Comparison of ENCODE assay signal across 9 mouse cellular contexts in the genomic region with DNA sequence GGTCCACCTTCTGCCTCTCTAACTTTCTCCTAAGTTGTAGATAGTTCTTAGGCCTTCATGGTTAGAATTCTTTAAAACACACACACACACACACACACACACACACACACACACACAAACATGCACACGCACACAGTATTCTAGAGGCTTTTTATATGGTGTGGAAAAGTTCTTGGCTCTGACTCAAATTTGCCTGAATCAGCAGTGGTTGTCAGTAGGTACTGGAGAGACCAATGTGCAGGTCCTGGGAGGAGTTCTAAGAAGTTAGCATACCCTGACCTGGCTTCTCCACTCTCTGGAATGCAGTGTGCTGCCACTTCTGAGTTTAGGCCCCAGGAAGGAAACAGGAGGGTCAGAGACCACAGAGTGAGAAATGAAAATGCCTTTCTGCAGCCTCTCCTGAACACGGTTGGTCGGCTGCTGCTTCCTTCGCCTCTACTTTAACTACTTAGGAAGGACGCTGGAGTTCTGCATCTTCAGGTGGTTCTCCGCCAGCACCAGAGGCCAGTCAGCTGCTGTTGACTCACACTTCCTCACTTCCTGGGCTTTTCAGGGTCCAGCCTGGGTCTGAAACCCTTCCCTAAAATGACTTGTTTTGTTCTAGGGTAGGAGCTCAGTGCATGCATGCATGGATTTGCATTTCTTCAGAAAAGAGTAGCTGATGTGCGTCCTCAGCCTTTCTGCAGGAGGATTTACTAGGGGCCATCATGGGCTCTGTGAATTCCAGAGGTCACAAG. TPM values are rescaled to one million over a fixed set of nuclear protein-coding genes. Genes with fewer than 3 reads are reported as not detected.
A peak's percentile ranks its signal among the peaks of the same experiment; 100 is the strongest.
DNase-seq lines count a peak whose midpoint lies in the region; ATAC-seq and TF ChIP-seq lines count a peak whose summit lies in the region.
"Had no signal": no experiment of that assay in that cellular context is flagged by ENCODE, and none has a peak within 500 bp of the region (broad histone marks: within the 10 kb centered on the region; RNA-seq: fewer than 3 reads in every experiment).

No protein-coding gene starts in this region.

- H3K27ac ChIP-seq in heart, embryonic 16.5 days (ENCODE audit: low read length) = peak overlapping the region; percentile 33; the same call in 1 of the 2 replicates
- no peak overlapping the region for H3K27ac ChIP-seq in heart, embryonic 10.5 days
- H3K27ac ChIP-seq in spleen, adult 2 months (ENCODE audit: insufficient read depth, low read length) = no peak overlapping the region
- H3K27ac ChIP-seq in limb, embryonic 15.5 days = peak overlapping the region; percentile 14; the same call in 1 of the 2 replicates
- no peak overlapping the region; the same call in 1 of the 2 replicates for H3K27ac ChIP-seq in stomach, embryonic 15.5 days

- peak; percentile 40; the same call in 1 of the 2 replicates for ATAC-seq in heart, embryonic 16.5 days (replicated peaks; ENCODE audit: extremely low read depth, insufficient read depth, low FRiP score)
- ATAC-seq in limb, embryonic 15.5 days (ENCODE audit: insufficient number of reproducible peaks, low FRiP score, low TSS enrichment, low read depth) = no peak
- ATAC-seq in stomach, embryonic 15.5 days (ENCODE audit: insufficient read depth, low FRiP score, low read depth) = no peak
- ATAC-seq: intestine, postnatal 0 days had no signal

- TF ChIP-seq POLR2A in spleen, adult 2 months (IDR thresholded peaks at IDR 0.05; ENCODE audit: low read depth, low read length) = no peak

- no peak overlapping the region for H3K4me3 ChIP-seq in heart, embryonic 16.5 days (ENCODE audit: low read length)
- no peak overlapping the region for H3K4me3 ChIP-seq in heart, embryonic 10.5 days
- H3K4me3 ChIP-seq in spleen, adult 2 months (ENCODE audit: extremely low read depth, insufficient read depth, insufficient read length) = peak overlapping the region; percentile 26
- H3K4me3 ChIP-seq in limb, embryonic 15.5 days = no peak overlapping the region
- no peak overlapping the region for H3K4me3 ChIP-seq in stomach, embryonic 15.5 days (replicated peaks)

- no peak for TF ChIP-seq CTCF in spleen, adult 2 months (IDR thresholded peaks at IDR 0.05; ENCODE audit: extremely low read depth, insufficient read depth, insufficient read length, insufficient replicate concordance)

- no peaks in the 10 kb centered on the region for H3K27me3 ChIP-seq in heart, embryonic 16.5 days (ENCODE audit: control insufficient read depth, insufficient read depth, low read length)
- H3K27me3 ChIP-seq in heart, embryonic 10.5 days (ENCODE audit: insufficient read depth, poor library complexity, severe bottlenecking) = no peaks in the 10 kb centered on the region
- H3K27me3 ChIP-seq in spleen, adult 2 months (ENCODE audit: control insufficient read depth, insufficient read depth, low read length) = no peaks in the 10 kb centered on the region
- H3K27me3 ChIP-seq in limb, embryonic 15.5 days = no peaks in the 10 kb centered on the region
- no peaks in the 10 kb centered on the region for H3K27me3 ChIP-seq in stomach, embryonic 15.5 days (replicated peaks)

- H3K4me1 ChIP-seq in heart, embryonic 16.5 days (ENCODE audit: control insufficient read depth, insufficient read depth, low read length) = peaks cover 17% of the 10 kb centered on the region
- peaks cover 17% of the 10 kb centered on the region; the same call in 1 of the 2 replicates for H3K4me1 ChIP-seq in heart, embryonic 10.5 days
- peaks cover 7% of the 10 kb centered on the region; the same call in 1 of the 2 replicates for H3K4me1 ChIP-seq in spleen, adult 2 months (ENCODE audit: control insufficient read depth, insufficient read depth, insufficient read length)
- peaks cover 13% of the 10 kb centered on the region for H3K4me1 ChIP-seq in limb, embryonic 15.5 days
- peaks cover 10% of the 10 kb centered on the region; the same call in 1 of the 2 replicates for H3K4me1 ChIP-seq in stomach, embryonic 15.5 days

- no peak for DNase-seq in heart, embryonic 10.5 days (ENCODE audit: low spot score)
- DNase-seq in spleen, adult 2 months (ENCODE audit: low read depth in 1 of 2, low spot score in 2 of 2) = no peak
- DNase-seq in spleen, postnatal 10 days (ENCODE audit: low spot score in 2 of 2) = no peak
- DNase-seq in spleen, postnatal 4 days (ENCODE audit: low spot score in 2 of 2) = no peak
- no peak for DNase-seq in urinary bladder, postnatal 10 days (ENCODE audit: low spot score)

- H3K4me2 ChIP-seq in heart, embryonic 16.5 days (ENCODE audit: low read depth, low read length) = peak overlapping the region; percentile 19
- no peak overlapping the region for H3K4me2 ChIP-seq in limb, embryonic 15.5 days
- peak overlapping the region; percentile 16 for H3K4me2 ChIP-seq in stomach, embryonic 15.5 days

- WGBS in heart, embryonic 16.5 days = 42% methylated on average over 7 of the region's 7 CpGs
- WGBS in heart, embryonic 10.5 days = 75% methylated on average over 7 of the region's 7 CpGs
- 25% methylated on average over 7 of the region's 7 CpGs for WGBS in spleen, adult 2 months
- 37% methylated on average over 7 of the region's 7 CpGs for WGBS in limb, embryonic 15.5 days
- WGBS in stomach, embryonic 15.5 days = 63% methylated on average over 7 of the region's 7 CpGs

- no peaks in the 10 kb centered on the region for H3K9me3 ChIP-seq in heart, embryonic 16.5 days (replicated peaks; ENCODE audit: control insufficient read depth, low read length)
- H3K9me3 ChIP-seq in heart, embryonic 10.5 days = no peaks in the 10 kb centered on the region
- H3K9me3 ChIP-seq in limb, embryonic 15.5 days = no peaks in the 10 kb centered on the region
- no peaks in the 10 kb centered on the region for H3K9me3 ChIP-seq in stomach, embryonic 15.5 days

- 0 out of 2 replicates have a peak overlapping the region, but pooled peaks have one; percentile 41 for H3K9ac ChIP-seq in heart, embryonic 16.5 days (ENCODE audit: low read length)
- H3K9ac ChIP-seq in limb, embryonic 15.5 days = no peak overlapping the region
- no peak overlapping the region for H3K9ac ChIP-seq in stomach, embryonic 15.5 days

- no peaks in the 10 kb centered on the region for H3K36me3 ChIP-seq in heart, embryonic 16.5 days (ENCODE audit: control insufficient read depth, insufficient read depth)
- H3K36me3 ChIP-seq in heart, embryonic 10.5 days = no peaks in the 10 kb centered on the region
- H3K36me3 ChIP-seq in spleen, adult 2 months (ENCODE audit: control insufficient read depth, insufficient read depth, low read length) = no peaks in the 10 kb centered on the region
- no peaks in the 10 kb centered on the region for H3K36me3 ChIP-seq in limb, embryonic 15.5 days
- H3K36me3 ChIP-seq in stomach, embryonic 15.5 days = no peaks in the 10 kb centered on the region

RNA-seq across cellular contexts. Expression of gene Arl11, which starts 0.7 kb away (rescaled TPM):
- polyA plus RNA-seq in heart, embryonic 16.5 days (2015; fragmentation: Nextera tagmentation; extraction: Ambion mirVana) = 0.61 and 1.3 TPM in 2 replicates
- polyA plus RNA-seq in heart, embryonic 10.5 days (2016; fragmentation: Nextera tagmentation; extraction: Ambion mirVana) = 0.12 and 0.29 TPM in 2 replicates
- 3.0 and 3.8 TPM in 2 replicates for polyA plus RNA-seq in spleen, adult 2 months (2012; rRNA removed)
- polyA plus RNA-seq in limb, embryonic 15.5 days (2015; fragmentation: Nextera tagmentation; extraction: Ambion mirVana) = 0.87 and 1.7 TPM in 2 replicates
- 1.0 and 1.2 TPM in 2 replicates for polyA plus RNA-seq in stomach, embryonic 15.5 days (2015; fragmentation: Nextera tagmentation; extraction: Ambion mirVana)

RNA-seq across cellular contexts. Expression of gene Ebpl, which starts 50.0 kb away (rescaled TPM):
- polyA plus RNA-seq in heart, embryonic 16.5 days (2015; fragmentation: Nextera tagmentation; extraction: Ambion mirVana) = 4.0 and 4.2 TPM in 2 replicates
- 6.8 and 8.8 TPM in 2 replicates for polyA plus RNA-seq in heart, embryonic 10.5 days (2016; fragmentation: Nextera tagmentation; extraction: Ambion mirVana)
- polyA plus RNA-seq in spleen, adult 2 months (2012; rRNA removed) = 0.83 and 1.1 TPM in 2 replicates
- 10.4 and 13.4 TPM in 2 replicates for polyA plus RNA-seq in limb, embryonic 15.5 days (2015; fragmentation: Nextera tagmentation; extraction: Ambion mirVana)
- polyA plus RNA-seq in stomach, embryonic 15.5 days (2015; fragmentation: Nextera tagmentation; extraction: Ambion mirVana) = 8.6 and 8.8 TPM in 2 replicates

RNA-seq across cellular contexts. Expression of gene Sgcg, which starts 51.9 kb away (rescaled TPM):
- polyA plus RNA-seq in heart, embryonic 16.5 days (2015; fragmentation: Nextera tagmentation; extraction: Ambion mirVana) = 69.2 and 70.5 TPM in 2 replicates
- polyA plus RNA-seq in heart, embryonic 10.5 days (2016; fragmentation: Nextera tagmentation; extraction: Ambion mirVana) = 0.39 and 1.8 TPM in 2 replicates
- 0.16 and 0.31 TPM in 2 replicates for polyA plus RNA-seq in spleen, adult 2 months (2012; rRNA removed)
- polyA plus RNA-seq in limb, embryonic 15.5 days (2015; fragmentation: Nextera tagmentation; extraction: Ambion mirVana) = 9.3 and 23.0 TPM in 2 replicates
- polyA plus RNA-seq in stomach, embryonic 15.5 days (2015; fragmentation: Nextera tagmentation; extraction: Ambion mirVana) = 0.78 and 1.3 TPM in 2 replicates

Comparison
In these comparisons a context has a peak if more than half of its experiments do, and no peak if none do; other contexts are left out.
1. H3K27ac ChIP-seq: peak in heart, embryonic 16.5 days (single experiment) and limb, embryonic 15.5 days (single experiment); none in heart, embryonic 10.5 days (single experiment), spleen, adult 2 months (single experiment) and stomach, embryonic 15.5 days (single experiment).